Mouse (Mus musculus): ENCODE data around the gene Trim11.

GRCm38 (mm10) chr11:58977150-58977549, 743 bp upstream of the Trim11 start:
- no peak for TF ChIP-seq CTCF (IDR thresholded peaks at IDR 0.05; ENCODE audit: insufficient read depth, low read depth, low read length)
- TF ChIP-seq POLR2A (IDR thresholded peaks at IDR 0.05; ENCODE audit: insufficient read depth, low read depth, low read length) = no peak

All from olfactory bulb, adult 2 months (tissue).